Mouse (Mus musculus) small intestine, adult 2 months (tissue): ENCODE results near the gene D17H6S53E. TPM values are rescaled to one million over a fixed set of nuclear protein-coding genes. Genes with fewer than 3 reads are reported as not detected.

ENCODE experiments used
- H3K27ac ChIP-seq: fragments of 200-500 bp; 2 replicates; pipeline ENCODE4 v1.5.1; 2012; ENCODE audit warnings: low read depth, low read length, control low read depth, inconsistent platforms; ENCODE audit not compliant: insufficient read depth
- H3K27me3 ChIP-seq: fragments of 200-500 bp; 2 replicates; pipeline ENCODE4 v1.6.1; 2012; ENCODE audit warnings: mild to moderate bottlenecking, moderate library complexity, low read length, inconsistent platforms; ENCODE audit not compliant: control insufficient read depth, insufficient read depth
- H3K36me3 ChIP-seq: fragments of 200-500 bp; 2 replicates; pipeline ENCODE4 v1.6.1; 2012; ENCODE audit warnings: mild to moderate bottlenecking, low read length, control low read depth, inconsistent platforms; ENCODE audit not compliant: control insufficient read depth, insufficient read depth
- H3K4me1 ChIP-seq: fragments of 200-500 bp; 2 replicates; pipeline ENCODE4 v1.6.1; 2012; ENCODE audit warnings: low read length, inconsistent platforms, mixed read lengths; ENCODE audit not compliant: control insufficient read depth, insufficient read depth, insufficient read length
- H3K4me3 ChIP-seq: fragments of 200-500 bp; 2 replicates; pipeline ENCODE4 v1.5.1; 2012; ENCODE audit warnings: low read depth, mild to moderate bottlenecking, control low read depth, inconsistent platforms, low read length, moderate library complexity
- CTCF ChIP-seq: fragments of 200-500 bp; IDR thresholded peaks from 2 replicates; pipeline ENCODE4 v1.5.1; 2012; ENCODE audit warnings: low read depth, mild to moderate bottlenecking, control low read depth, inconsistent platforms, low read length, moderate library complexity, mixed read lengths; ENCODE audit not compliant: insufficient replicate concordance, insufficient read length; ENCODE audit errors: extremely low read depth
- POLR2A ChIP-seq: fragments of 200-500 bp; IDR thresholded peaks from 2 replicates; pipeline ENCODE4 v1.6.1; 2012; ENCODE audit warnings: low read depth, mild to moderate bottlenecking, control low read depth, inconsistent platforms, low read length, moderate library complexity
- WGBS: fragments of 180-500 bp; shearing (Covaris S2); methylation state at CpG from one replicate; pipeline ENCODE4 v1.1.7; 2018; 5-methylcytosine and 5-hydroxymethylcytosine counted together
- polyA plus RNA-seq: library from polyadenylated mRNA; depleted of rRNA; stranded (reverse); fragments of >200 nt; gene quantifications from 2 replicates; pipeline ENCODE4 v1.2.3, GENCODE M21; 2012; rRNA removed

The D17H6S53E gene
- 6.9 and 16.2 TPM in 2 replicates for polyA plus RNA-seq

DNA sequence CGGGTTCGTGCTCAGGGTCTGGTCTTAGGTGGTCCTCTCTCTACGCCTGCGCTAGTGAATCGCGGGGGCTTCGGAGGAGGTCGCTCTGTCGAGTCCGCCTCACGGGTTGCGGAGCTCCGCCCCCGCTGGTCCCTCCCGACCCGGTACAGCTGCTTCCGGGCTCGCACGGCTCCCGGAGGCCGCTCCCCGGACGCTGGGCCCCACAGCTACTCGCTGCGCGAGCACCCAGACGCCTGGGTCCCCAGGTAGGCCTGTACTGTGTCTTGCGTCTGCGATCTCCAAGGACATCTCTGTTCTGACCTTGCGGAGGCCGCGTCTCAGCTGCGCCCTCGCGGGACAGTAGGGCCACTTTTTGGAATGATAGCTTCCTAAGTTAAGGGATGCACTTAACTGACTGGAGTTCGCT is at the start of gene D17H6S53E:
TSS of gene D17H6S53E (plus strand) at position 168 of the 406 bp plus-strand sequence.
- H3K36me3 ChIP-seq: peaks cover 19% of the 10 kb centered on the region
- peak within 1 kb of the TSS; percentile 91 for H3K27ac ChIP-seq
- H3K4me1 ChIP-seq: peaks cover 17% of the 10 kb centered on the region
- no peaks in the 10 kb centered on the region for H3K27me3 ChIP-seq
- TF ChIP-seq CTCF: no peak
- peak; percentile 94 for TF ChIP-seq POLR2A
- under 1% methylated on average over 36 of the region's 36 CpGs for WGBS
- H3K4me3 ChIP-seq: peak within 1 kb of the TSS; percentile 77

DNA sequence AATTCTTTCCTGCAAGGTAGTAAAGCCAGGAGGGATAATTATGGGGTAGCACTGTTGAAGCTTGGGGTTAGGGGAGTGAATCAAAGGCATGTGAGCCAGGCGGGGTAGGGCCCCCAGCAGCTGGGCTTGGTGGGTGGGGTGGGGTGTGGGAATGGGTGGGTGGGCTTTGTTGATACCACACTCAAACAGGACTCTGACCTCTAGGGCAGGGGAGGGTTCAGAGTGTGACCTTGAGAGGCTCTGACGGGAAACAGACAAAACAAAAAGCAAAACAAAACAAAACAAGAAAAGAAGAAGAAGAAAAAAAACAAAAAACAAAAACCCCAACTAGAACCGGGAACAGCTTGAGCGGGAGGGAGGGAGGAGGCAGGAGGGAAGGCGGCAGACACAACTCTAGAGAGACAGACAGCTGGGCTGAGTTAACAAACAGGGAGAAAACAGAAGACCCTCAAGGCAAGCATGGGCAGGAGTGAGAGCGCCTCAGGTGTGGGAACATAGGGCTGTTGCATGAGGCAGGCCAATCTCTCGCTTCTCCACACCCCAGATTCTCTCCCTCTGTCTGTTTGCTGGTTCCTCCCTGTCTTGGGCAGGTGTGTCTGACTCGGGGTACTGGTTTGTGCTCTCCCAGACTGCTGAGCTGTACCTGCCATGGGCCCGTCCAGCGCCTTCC is 49.5 kb upstream of the D17H6S53E start, which contains the start of gene Ly6g6e:
TSS of gene Ly6g6e (plus strand) at position 396 of the 670 bp plus-strand sequence.
- H3K36me3 ChIP-seq: no peaks in the 10 kb centered on the region
- WGBS: 47% methylated on average over 10 of the region's 10 CpGs
- peak within 1 kb of the TSS; percentile 55 for H3K4me3 ChIP-seq
- H3K27ac ChIP-seq: no peak within 1 kb of the TSS
- no peaks in the 10 kb centered on the region for H3K27me3 ChIP-seq
- TF ChIP-seq POLR2A (no peak), CTCF (no peak)
- peaks cover 24% of the 10 kb centered on the region for H3K4me1 ChIP-seq

DNA sequence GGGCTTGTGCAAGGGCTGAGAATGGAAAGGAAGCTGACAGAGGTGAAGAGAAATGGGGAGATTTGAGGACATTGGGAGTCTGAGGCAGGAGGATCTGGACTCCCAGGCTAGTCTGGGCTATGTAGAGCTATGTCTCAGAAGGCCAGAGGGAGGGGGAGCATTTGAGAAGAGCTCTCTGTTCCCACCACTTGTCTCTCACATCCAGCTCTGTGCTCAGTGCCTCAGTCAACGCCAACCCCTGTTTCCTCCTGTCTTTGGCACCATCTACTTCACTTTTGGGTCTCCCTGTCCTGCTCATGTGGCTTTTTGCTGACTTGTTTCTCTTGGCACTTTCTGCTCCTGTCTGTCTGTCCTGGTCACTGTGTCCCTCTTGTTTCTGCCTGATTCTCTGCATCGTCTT is 48.9 kb upstream of the D17H6S53E start:
- Histone ChIP-seq H3K27ac (no peak overlapping the region), H3K4me1 (peaks cover 24% of the 10 kb centered on the region), H3K27me3 (no peaks in the 10 kb centered on the region), H3K4me3 (peak overlapping the region; percentile 55; the same call in 1 of the 2 replicates), H3K36me3 (no peaks in the 10 kb centered on the region)
- 7% methylated on average over 2 of the region's 2 CpGs for WGBS
- TF ChIP-seq POLR2A (no peak), CTCF (no peak)

DNA sequence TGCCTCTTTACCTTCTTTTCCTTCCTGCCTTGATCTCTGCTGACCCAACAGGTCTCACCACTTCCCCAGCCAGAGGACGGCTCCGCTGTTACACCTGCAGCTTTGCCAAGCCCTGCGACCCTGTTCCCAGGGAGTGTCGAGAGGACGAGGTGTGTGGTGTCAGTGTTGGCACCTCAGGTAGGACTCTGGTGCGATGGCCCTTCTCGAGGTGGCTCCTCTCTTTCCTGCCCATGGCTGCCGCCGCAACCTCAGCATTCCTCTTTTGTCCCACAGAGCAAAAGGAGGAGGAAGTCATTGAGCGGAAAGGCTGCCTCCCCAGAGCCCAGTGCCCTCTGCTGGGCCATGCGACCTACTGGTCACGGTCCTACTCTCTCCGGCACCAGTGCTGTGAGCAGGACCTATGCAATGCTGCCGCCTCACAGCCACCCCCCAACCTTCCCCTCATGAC is 48.4 kb upstream of the D17H6S53E start, which contains the start of gene Ly6g6d:
TSS of gene Ly6g6d (minus strand) at position 280 of the 448 bp plus-strand sequence.
- 5% methylated on average over 14 of the region's 14 CpGs for WGBS
- Histone ChIP-seq H3K36me3 (no peaks in the 10 kb centered on the region), H3K4me3 (peak within 1 kb of the TSS; percentile 55), H3K4me1 (peaks cover 24% of the 10 kb centered on the region), H3K27me3 (no peaks in the 10 kb centered on the region), H3K27ac (no peak within 1 kb of the TSS)
- peak; percentile 59 for TF ChIP-seq CTCF
- TF ChIP-seq POLR2A: no peak; the same call in 1 of the 2 replicates

DNA sequence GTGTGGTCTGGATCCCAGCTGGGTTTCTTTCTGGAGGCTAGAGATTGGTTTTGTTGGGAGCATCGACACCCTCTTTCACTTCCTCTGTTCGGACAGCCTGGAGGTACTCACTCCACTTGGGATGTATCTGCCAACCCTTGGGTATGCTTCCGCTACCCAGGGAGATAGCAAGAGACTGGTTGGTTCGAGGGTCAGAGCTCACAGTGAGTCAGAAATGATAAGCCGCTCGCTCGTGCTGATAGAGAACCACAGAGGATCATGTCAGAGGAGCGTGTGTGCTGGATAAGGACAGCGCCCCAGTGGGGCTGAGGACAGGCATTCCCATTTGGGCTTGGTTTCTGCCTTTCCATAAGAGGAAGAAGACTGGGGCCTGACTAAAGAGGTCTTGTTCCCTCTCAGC is 46.4 kb upstream of the D17H6S53E start:
- no peaks in the 10 kb centered on the region for H3K36me3 ChIP-seq

DNA sequence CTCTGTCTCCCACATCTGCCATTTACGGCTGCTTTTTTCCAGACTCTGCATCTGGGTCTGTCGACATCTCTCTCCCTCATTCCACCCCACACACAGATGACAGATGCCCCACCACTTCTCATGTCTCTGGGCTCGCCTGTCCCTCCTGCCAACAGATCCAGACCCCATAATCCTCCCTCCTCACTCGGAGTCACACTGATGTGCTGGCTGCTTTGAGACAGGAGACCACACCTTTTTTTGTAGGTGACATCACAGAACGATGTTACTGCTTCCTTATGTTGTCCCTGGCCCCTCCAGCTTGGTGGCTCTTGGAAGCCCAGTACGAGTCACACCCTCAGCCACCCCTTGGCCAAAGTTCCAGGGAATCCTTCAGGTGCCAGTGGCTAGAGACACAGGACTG is 45.9 kb upstream of the D17H6S53E start:
- 25% methylated on average over 6 of the region's 6 CpGs for WGBS
- Histone ChIP-seq H3K4me1 (peaks cover 30% of the 10 kb centered on the region), H3K27me3 (no peaks in the 10 kb centered on the region), H3K27ac (peak overlapping the region; percentile 48), H3K4me3 (no peak overlapping the region), H3K36me3 (no peaks in the 10 kb centered on the region)
- TF ChIP-seq CTCF (no peak), POLR2A (no peak)

More for the DNA sequence above, 46.4 kb upstream of the D17H6S53E start:
- Histone ChIP-seq H3K4me3 (no peak overlapping the region), H3K27me3 (no peaks in the 10 kb centered on the region), H3K4me1 (peaks cover 30% of the 10 kb centered on the region), H3K27ac (peak overlapping the region; percentile 48)
- 20% methylated on average over 9 of the region's 9 CpGs for WGBS
- TF ChIP-seq CTCF (no peak), POLR2A (no peak; the same call in 1 of the 2 replicates)

DNA sequence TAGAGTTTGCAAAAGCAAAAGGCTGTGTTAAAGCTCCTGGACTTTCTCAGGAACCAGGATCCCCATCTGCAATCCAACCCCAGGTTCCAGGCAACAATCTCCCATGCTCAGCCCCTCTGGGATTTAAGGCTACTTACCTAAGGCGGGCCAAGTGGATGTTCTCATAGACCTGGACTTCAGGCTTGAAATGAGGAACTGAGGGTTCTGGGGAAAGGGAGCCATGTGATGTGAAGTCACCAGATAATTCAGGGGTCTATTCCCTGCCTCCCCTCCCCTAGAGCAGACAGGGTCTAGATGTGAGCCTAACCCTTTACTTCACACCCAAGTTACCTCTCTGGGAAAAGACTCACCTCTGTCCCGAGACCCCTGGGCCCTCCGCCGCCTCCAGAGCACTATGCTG is 45.5 kb upstream of the D17H6S53E start:
- TF ChIP-seq CTCF (no peak), POLR2A (no peak)
- 93% methylated on average over 4 of the region's 4 CpGs for WGBS
- Histone ChIP-seq H3K27me3 (no peaks in the 10 kb centered on the region), H3K36me3 (no peaks in the 10 kb centered on the region), H3K4me3 (no peak overlapping the region), H3K27ac (no peak overlapping the region), H3K4me1 (peaks cover 30% of the 10 kb centered on the region)
